Mouse (Mus musculus) mature B cell (primary cell): ENCODE results near the gene Ntpcr.

ENCODE experiments used
- in situ Hi-C: fragments of 300-500 bp; cut with MboI; formaldehyde crosslinking; loops from 2 replicates; pipeline ENCODE4 v1.14.3; 2019

The Ntpcr gene

DNA sequence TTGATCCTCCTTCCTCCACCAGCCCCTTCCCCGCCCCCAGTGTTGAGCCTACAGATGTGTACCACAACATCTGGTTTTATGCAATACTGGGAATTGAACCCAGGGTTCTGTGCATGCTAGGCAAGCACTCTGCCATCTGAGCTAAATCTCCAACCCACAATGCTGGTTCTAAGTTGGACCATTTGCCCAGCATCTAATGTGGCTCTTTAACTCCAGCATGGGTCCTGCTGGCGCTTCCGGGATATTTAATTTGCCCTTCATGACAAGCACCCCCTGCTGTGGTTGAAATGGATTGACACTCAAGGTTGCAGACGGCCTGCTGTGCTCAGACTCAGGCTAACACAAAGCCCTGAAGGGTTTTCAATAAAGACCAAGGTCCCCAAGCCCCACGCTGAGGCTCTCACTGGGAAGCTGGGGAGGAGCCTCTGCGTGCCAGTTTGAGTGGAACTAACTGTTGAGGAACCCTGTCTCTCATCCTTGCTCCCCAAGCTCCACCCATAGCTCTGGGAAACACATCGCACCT is 43.6 kb downstream of the Ntpcr start:
- in situ Hi-C loops = no loop called here

DNA sequence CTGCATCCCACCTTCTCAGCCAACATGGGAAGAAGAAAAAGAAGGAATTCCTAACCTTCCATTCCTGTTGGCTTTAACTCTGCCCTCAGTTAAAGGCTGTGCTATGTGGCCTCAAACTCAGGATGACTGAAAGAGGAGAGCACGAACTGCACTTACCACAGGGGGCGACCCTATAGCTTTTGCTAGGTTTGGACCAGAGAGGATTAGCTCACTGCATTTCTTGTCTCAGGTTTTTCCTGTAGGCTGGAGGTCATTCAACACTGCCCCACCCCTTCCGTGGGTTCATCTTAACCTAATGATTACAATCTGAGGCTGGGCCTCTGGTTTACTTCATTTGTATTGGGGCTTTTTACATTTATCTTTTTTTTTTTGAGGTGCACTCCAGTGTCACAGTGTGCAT is 45.3 kb downstream of the Ntpcr start:
- in situ Hi-C loops = no loop called here

DNA sequence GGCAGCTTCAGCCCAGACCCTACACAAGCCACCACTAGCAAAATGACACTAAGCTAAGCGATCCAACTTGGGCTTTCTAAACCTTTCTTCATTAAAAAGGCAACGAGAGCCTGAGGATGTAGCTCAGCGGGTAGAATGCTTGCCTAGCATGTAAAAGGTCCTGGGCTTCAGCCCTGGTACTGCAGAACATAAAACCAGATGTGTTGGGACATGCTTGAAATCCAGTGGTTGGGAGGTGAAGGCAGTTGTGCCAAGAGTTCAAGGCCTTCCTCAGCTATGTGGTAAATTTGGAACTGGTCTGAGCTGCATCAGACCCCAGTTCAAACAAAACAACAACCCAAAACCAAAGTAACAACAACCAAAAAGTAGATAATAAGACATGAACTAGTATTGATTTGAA is 46.6 kb downstream of the Ntpcr start:
- in situ Hi-C loops = no loop called here

DNA sequence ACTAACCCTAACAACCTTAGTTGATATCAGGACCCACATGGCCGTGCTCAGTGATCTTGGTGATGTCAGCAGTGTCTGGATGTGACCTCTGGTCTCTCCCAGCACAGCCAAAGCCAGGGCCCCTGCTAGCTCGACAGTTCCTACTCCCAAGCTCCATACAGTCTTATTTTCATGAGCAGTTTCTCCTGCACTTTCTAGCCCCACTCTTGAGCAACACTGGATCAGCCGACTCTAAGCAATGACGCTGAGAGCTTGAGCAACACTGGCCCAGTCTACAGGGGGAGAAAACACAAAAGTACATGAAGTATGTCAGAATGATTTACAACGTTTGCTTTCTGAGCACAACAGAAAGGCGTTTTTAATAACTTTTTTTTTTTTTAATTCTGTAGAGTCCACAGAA is 47.0 kb downstream of the Ntpcr start:
- in situ Hi-C loops = no loop called here

DNA sequence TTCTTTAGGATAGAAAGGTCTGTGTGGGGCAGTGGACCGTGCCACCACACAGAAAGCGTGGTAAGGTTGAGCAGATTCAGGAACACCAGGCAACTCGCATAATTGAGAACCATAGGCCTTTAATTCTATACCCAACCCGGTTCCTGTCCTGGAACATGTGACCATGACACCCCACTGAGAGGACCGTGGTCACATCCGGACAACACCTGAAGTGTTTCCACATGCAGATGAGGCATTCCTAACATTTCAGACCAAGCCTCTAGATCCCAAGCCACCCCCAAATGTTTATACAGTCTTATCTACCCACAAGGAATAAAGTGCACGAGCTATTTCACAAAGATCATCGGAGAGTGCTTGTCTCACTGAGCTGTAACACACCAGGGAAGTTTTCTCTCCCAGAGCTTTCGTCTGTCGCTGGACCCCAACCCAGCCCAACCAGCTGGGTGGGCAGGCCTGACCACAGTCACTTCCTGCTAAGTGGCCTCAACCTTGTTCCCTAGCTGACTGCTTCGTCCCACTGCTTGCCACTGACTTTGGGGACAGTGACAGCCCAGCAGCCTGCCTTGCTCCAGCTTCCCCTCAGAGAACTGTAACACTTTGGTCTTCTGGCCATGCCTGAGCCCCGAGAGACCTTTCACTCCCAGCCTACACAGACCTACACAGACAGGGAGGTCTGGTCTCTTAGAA is 47.9 kb downstream of the Ntpcr start:
- in situ Hi-C loops = no loop called here

DNA sequence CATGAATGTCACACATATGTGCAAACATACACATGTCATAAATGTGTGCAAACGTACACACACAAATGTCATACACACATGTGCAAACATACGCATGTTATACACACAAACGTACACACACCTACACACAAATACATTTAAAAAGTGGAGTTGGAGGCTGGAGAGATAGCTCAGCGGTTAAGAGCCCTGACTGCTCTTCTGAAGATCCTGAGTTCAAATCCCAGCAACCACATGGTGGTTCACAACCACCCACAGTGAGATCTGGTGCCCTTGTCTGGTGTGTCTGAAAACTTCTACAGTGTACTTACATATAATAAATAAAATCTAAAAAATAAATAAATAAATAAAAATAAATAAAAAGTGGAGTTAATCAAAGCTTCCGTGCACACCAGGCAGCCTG is 49.2 kb downstream of the Ntpcr start:
- in situ Hi-C loops = no loop called here

DNA sequence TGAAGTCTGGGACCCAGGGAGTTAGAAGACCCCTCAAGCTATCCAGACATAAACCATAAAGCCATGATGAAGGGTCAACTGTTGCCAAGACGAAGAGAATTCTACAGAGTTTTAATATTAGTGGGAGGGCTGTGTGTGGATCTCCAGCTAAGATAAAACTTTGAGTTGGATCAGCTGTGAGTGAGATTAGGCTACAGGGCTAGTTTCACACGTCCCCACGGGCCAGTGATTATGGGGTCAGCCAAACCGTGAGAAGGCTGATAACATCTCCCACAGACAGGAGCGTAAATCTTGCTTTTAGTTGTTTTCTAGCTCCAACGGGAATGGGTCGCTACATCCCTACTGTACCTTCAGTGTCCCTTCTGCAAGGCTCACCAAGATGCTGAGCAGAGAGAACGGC is 49.9 kb downstream of the Ntpcr start:
- in situ Hi-C loops = no loop called here

DNA sequence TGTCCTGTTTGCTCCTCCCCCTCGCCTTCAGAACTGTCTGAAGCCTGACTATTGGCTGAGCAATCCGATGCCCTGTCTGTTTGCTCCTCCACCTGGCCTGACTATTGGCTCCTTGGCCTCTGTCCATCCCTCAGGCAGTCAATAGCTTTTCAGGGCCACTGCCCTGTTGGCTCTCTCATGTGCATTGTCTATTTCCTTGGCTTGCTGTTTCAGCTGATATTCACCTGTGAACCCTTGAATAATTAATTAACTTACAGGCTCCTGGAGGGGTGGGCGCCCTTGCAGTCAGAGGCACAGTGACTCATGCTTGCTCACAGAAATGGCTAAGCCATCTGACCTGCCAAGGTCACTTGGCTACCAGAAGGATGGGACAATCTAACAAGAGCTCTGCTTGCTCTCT is 52.4 kb downstream of the Ntpcr start:
- in situ Hi-C loops = no loop called here

DNA sequence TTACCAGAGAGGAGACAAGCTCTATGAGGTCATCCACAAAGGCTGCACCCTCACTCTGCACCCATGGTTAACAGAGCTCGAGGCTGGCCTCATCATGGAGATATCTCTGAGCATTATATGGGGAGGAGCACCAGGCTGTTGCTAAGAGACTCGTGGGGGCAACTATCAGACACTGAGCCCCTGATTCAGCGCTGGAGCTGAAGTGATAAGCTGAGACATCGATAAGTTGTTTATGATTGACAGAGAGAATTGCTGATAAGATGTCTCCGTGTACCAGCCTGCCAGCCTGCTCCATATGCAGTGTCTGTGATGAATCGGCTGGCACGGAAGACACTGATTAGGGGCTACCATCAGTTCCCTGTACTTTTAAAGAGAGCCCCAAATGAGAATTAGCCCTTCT is 57.1 kb downstream of the Ntpcr start:
- in situ Hi-C loops = no loop called here

DNA sequence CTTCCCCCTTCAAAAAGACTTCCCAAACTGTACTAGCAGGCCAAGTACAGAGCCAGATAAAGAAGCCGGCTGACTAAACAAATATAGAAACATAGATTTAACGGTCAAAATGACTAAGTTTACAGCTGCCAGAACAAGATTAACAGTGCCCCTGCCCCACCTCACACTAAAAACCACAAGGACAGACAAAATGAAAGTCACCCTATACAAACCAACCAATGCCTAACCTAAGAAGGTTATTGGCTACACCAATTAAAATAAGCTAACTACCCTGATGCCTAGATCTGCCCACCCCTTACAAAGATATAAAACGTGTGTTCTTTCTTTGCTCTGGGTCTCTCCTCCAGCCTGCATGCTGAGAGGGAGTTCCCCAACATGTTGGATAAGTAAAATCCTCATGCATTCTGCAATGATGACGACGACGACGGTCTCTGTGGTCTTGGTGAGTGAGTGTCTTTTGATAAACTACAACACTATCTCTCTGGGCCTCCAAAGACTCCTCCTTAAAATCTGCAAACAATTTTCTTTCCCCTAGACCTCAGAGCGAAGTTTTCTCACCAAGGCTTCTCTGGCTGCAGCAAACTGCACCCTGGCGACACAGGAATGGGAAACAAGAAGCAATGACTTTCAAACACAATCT is 63.2 kb downstream of the Ntpcr start:
- in situ Hi-C loops = no loop called here

DNA sequence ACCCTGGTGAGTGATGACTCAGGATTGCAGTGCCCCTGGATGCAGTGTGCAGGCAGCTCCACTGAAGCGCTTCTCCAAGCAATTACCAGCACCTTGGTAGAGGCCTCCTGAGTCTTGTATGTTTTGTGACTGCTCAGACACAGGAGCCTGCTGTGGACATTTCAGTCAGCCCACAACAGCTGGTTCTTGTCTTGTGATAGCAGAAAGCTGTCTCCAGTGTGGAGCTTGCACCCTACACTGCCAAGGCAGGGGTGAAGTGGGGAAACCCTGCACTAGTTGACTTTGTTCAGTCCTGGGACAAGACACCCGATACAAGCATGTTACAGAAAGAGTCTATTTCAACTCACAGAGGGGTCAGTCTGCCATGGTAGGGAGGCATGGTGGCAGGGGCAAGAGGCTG is 65.6 kb downstream of the Ntpcr start:
- in situ Hi-C loops = no loop called here

DNA sequence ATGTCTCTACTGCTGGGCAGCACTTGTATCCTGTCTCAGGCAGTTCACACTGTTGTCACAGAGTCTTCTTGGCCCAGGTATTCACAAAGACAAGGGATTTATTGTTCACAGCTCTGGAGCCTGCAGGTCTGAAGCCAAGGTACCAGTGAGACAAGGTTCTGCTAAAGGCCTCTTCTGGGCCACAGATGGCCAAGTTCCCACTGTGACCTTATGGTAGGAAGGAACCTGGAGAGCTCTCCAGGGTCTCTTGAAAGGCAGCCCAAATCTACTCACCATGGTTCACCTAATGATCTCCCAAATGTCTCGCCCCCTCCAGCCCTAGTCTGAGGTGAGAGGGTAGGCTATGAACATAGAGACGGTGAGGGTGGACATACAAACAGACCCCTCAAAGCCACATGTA is 67.2 kb downstream of the Ntpcr start:
- in situ Hi-C loops = no loop called here
